Mouse (Mus musculus) ovary, postnatal 14 days (tissue): ENCODE measurements around the gene Lman2l.
A peak's percentile ranks its signal among the peaks of the same experiment; 100 is the strongest.

Experiments used
- DNase-seq: peaks from one replicate; pipeline ENCODE4 v3.0.0; 2022; ENCODE audit warnings: low spot score

Lman2l gene

GRCm38 (mm10) chr1:36458169-36458568, 13.1 kb upstream of the Lman2l start:
- no peak for DNase-seq

DNA sequence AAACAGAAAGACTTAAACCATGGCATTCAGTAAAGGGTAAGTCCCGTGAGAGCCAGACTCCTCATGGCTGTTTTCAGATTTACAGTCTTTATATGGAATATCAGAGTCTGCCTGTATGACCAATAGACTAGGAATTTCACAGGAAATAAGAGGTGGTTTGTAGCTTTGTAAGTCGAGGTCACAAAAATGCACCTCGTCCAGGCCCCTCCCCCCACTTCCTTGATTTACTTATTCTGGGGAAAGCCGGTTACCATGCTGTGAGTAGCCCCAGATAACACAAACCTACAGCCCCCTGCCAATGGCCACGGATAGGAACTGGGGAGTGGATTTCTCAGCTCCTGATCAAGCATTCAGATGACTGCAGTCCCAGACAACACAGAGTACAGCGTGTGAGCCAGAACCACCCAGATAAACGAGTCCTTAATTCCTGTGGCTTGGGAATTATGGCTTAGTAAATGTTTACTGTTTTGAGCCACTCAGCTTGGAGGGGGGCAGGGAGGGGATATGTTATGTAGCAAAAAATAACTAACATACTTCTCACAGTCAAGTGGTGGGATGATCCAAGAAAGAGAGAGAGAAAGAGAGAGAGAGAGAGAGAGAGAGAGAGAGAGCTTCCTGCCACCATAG, 12.4 kb upstream of the Lman2l start:
- DNase-seq, result no peak

DNA sequence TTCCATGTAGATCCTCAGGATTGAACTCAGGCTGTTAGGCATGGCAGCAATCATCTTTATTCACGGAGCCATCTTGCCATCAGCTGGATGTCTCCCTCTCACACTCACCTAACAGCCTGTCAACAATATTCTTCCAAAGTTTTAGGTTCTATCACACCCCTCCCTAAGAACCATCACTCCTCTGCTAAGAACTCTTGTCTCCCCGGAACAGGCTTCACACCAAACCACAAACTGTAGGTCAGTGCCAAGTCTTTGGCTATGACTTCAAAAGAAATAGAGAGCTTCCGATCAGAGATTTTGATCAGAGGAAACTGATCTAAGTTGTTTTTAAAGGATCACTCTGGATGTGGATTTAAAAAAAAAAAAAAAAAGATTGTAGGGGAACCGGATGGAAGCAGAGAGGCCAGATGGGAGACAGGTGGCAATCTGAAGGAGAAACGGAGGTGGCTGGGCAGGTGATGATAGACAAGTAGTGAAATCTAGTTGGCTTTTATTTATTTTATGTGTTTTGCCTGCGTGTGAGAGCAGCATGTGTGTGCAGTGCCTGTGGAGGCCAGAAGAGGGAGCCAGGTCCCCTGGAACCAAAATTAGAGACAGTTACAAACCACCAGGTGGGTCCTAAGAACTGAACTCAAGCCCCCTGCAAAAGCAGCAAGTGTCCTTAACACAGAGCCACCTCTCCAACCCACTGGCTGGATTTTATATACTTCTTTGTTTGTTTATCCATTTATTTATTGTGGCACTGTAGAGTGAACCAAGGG, 9.2 kb upstream of the Lman2l start:
- DNase-seq, result no peak

GRCm38 (mm10) chr1:36446841-36447240, 1.8 kb upstream of the Lman2l start:
- no peak for DNase-seq

GRCm38 (mm10) chr1:36446106-36446824, 1.2 kb upstream of the Lman2l start:
- no peak for DNase-seq

DNA sequence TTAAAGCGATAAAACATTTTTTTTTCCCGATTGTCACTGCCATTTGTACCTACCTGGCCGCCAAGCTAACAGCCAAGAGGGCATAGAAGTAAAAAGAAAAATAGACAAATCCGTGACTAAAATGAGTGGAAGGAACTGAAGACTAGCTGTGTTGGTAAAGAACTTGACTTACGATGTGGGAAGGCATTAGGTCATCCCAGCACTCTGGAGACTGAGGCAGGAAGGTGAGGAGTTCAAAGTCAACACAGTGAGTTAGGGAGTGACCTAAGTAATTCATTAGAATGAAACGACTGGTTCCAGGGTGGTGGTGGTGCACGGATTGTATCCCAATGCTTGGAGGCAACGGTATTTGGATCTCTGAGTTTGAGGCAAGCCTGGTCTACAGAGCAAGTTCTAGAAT, 437 bp upstream of the Lman2l start:
- DNase-seq, result no peak

- peak; percentile 15 for DNase-seq
Measured at GRCm38 (mm10) chr1:36441101-36441500, 4.0 kb downstream of the Lman2l start.

- DNase-seq, result no peak
Measured at GRCm38 (mm10) chr1:36437223-36437622, 7.8 kb downstream of the Lman2l start.

- DNase-seq, result no peak
Measured at GRCm38 (mm10) chr1:36436515-36436914, 8.6 kb downstream of the Lman2l start.

GRCm38 (mm10) chr1:36435071-36435470, 10.0 kb downstream of the Lman2l start:
- DNase-seq, result no peak

DNA sequence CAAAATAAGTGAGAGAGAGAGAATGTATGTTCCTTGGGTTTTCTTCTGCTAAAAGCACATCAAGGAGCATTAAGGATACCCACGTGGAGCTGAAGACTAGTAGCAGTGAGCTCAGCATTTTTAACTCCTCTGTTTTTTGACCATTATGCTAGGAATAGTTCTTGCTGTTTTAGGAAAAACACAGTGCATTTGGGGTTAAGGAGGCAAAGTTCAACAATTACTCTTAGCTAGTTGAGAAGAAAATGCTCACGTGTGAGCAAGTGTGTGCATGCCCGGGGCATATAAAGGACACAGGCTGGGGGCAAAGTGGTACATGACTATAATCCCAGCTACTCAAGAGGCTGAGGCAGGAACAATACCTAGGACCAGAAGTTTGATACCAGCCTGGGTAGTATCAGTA, 11.5 kb downstream of the Lman2l start:
- no peak for DNase-seq

GRCm38 (mm10) chr1:36432999-36433398, 12.1 kb downstream of the Lman2l start:
- DNase-seq, result no peak

DNA sequence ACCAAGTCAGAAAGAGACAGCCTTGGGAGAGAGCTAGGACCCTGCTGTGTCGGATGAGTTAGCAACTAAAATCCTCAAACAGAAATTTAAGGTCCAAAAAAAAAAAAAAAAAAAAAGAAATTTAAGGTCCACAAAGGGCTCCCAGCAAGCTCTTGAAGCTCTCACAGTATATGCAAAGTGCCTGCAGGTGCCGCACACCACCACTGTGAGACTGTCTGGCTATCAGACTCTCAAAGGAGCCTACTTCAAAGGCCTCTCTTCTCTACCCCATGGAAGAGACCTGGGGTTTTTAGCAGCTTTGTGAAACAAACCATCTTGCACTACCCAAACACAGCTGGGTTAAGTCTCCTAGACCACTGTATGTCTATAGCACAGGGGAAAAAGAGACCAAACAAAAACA, 15.6 kb downstream of the Lman2l start:
- DNase-seq, result no peak

DNA sequence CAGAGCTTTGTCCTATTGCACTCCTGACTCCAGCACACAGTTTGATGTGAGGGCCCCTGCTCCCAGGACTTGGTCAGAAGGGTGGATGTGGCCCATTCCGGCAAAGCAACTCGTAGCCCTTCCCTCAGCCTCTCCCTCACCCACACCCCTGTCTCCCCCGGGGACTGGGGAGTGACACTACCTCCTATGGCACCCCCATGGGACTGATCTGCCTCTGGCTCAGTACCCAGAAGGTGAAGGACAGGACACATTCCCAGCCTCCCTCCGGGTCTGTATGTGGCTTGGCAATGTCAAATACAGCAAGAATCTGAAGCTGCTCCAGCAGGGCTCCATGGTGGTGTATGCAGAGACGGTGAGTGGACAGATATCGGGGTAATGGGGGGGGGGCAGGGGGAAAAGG, 40.5 kb downstream of the Lman2l start:
- no peak for DNase-seq

- no peak for DNase-seq
Measured at GRCm38 (mm10) chr1:36401509-36401908, 43.6 kb downstream of the Lman2l start.

GRCm38 (mm10) chr1:36397041-36397440, 48.0 kb downstream of the Lman2l start:
- no peak for DNase-seq

GRCm38 (mm10) chr1:36379582-36379981, 65.5 kb downstream of the Lman2l start:
- no peak for DNase-seq

DNA sequence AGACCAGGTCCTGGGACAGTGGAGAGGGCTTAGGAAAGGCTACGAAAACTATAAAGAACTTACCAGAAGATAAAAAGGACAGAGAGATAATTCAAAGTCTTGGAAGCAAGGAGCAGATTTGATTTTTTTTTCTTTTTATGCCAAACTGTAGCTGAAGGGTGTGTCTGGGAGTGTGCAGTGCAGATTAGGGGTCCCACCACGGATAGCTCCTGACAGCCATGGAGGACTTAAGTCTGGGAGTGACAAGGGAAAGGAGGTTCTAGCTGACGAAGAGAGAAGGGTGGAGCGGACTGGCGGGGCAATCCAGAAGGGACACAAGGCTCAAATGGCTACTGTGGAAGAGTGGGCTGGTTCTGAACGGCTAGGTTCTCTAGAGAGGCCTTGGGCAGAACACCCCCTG, 66.2 kb downstream of the Lman2l start:
- DNase-seq, result no peak

DNA sequence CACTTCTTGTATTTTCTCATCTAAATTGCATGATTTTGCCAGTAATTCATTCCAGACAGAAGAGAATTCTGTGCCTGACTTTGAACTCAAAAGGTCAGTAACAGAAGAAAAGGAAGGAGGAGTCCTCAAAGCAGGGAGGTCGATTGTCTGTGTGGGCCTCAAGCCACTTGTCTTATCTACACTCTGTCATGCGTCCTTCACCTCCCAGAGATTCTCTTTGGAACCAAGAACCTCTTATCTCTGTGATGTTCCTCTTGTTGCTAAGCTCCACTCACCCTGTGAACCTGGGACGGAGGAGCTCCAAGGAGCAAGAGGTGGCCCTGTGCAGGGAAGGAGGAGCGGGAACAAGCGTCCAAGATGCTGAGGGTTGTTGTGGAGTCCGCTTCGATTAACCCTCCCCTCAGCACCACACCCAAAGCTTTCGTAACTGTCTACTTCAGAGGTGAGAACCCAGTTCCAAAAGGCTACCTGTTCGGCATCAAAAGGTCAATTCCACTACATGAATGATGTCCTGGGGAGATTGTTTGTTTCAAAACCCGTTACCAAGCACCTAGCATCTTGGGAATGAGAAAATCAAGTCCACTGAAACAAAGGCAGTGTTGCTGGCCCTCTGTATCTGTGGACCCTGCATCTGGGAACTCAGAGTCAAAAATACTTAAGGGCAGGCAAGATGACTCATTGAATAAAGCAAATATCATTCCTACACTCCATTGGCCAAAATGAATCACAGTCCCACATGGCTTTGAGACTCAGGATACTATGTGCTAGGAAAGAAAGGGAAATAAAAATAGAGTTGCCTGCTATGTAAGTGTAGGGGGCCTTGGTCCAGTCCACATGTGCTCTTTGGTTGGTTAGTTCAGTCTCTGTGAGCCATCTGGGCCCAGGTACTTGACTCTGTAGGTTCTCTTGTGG, 72.9 kb downstream of the Lman2l start, which contains the start of gene Fer1l5:
Fer1l5 (plus strand) TSS at position 358 of the 912 bp plus-strand sequence.
- DNase-seq, result no peak

- DNase-seq, result no peak
Measured at GRCm38 (mm10) chr1:36370918-36371317, 74.2 kb downstream of the Lman2l start.
